Comparison of ENCODE assay signal across 8 mouse cellular contexts in the genomic region with DNA sequence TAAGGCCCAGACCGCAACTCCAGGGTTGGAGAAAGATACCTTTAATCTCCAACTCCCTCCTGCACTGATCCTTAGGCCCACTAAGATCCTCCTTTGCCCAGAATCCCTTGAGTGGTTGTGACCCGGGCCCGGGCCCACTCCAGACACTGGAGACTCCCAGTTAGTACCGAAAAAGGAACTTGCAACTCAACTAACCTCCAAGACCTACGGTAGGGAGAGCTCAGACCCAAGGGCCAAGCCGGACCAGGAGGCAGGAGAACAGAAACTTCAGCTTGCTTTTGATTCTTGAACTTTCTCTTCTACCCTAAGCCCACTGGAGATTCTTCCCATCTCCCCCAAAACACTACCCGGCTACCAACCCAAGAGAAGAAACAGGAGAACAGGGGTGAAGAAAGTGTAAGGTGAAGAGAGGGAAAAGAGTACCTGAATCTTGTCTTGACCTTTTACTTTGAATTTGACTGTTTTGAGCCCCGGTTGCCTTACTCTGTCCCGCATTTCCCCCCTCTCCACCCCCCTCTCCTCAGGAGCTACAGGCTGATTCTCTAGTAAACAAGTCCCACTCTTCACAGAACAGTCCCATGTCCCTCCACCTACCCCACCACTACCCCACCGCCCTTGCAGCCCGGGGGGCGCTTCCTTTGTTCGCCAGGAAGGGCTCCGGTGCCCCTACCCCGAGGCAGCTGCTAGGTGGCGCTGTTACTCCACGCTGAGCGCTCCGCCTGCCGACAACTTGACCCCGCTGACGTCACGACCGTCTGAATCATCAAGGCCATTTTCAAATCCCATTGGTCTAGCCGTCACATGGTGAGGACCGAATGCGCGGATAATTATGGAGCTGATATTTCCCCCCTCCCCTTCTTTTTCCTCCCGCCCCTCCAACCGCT. TPM values are rescaled to one million over a fixed set of nuclear protein-coding genes. Genes with fewer than 3 reads are reported as not detected.
DNase-seq lines count a peak whose midpoint lies in the region; ATAC-seq and TF ChIP-seq lines count a peak whose summit lies in the region.

No protein-coding gene starts in this region.

- H3K4me1 ChIP-seq in forebrain, embryonic 14.5 days (ENCODE audit: control insufficient read depth, insufficient read depth, low read length) = no peaks in the 10 kb centered on the region
- H3K4me1 ChIP-seq in hindbrain, embryonic 15.5 days (replicated peaks) = no peaks in the 10 kb centered on the region
- H3K4me1 ChIP-seq in liver, adult 2 months (ENCODE audit: control insufficient read depth, insufficient read depth, low read length) = no peaks in the 10 kb centered on the region

- peak overlapping the region; percentile 2; the same call in 1 of the 2 replicates for H3K4me3 ChIP-seq in forebrain, embryonic 14.5 days (ENCODE audit: low read depth, low read length)
- H3K4me3 ChIP-seq in hindbrain, embryonic 15.5 days = 0 out of 2 replicates have a peak overlapping the region, but pooled peaks have one; percentile 2
- H3K4me3 ChIP-seq in liver, adult 2 months (ENCODE audit: insufficient read depth, low read depth, low read length) = no peak overlapping the region

- H3K27ac ChIP-seq in forebrain, embryonic 14.5 days (ENCODE audit: low read depth, low read length) = no peak overlapping the region
- H3K27ac ChIP-seq in hindbrain, embryonic 15.5 days (replicated peaks) = no peak overlapping the region
- no peak overlapping the region for H3K27ac ChIP-seq in liver, adult 2 months (replicated peaks; ENCODE audit: insufficient read depth, low read depth, low read length)

- peak; percentile 15; the same call in 1 of the 2 replicates for ATAC-seq in forebrain, embryonic 14.5 days
- no peak for ATAC-seq in hindbrain, embryonic 15.5 days (ENCODE audit: low FRiP score, low read depth)

- no peaks in the 10 kb centered on the region for H3K79me2 ChIP-seq in liver, adult 2 months (ENCODE audit: control insufficient read depth, insufficient read depth, low read length)

- H3K9ac ChIP-seq in forebrain, embryonic 14.5 days (ENCODE audit: low read length) = no peak overlapping the region
- no peak overlapping the region for H3K9ac ChIP-seq in hindbrain, embryonic 15.5 days
- no peak overlapping the region for H3K9ac ChIP-seq in liver, adult 2 months (ENCODE audit: low read depth, low read length)

- H3K9me3 ChIP-seq in forebrain, embryonic 14.5 days (replicated peaks; ENCODE audit: control insufficient read depth, low read length) = no peaks in the 10 kb centered on the region
- no peaks in the 10 kb centered on the region for H3K9me3 ChIP-seq in hindbrain, embryonic 15.5 days

- no peaks in the 10 kb centered on the region for H3K36me3 ChIP-seq in forebrain, embryonic 14.5 days (ENCODE audit: control insufficient read depth, insufficient read depth, low read length)
- H3K36me3 ChIP-seq in hindbrain, embryonic 15.5 days = no peaks in the 10 kb centered on the region
- H3K36me3 ChIP-seq in liver, adult 2 months (ENCODE audit: control insufficient read depth, insufficient read depth, low read length) = no peaks in the 10 kb centered on the region

- H3K27me3 ChIP-seq in forebrain, embryonic 14.5 days (replicated peaks; ENCODE audit: control insufficient read depth, insufficient read depth, low read length) = peaks cover 96% of the 10 kb centered on the region
- peaks cover 96% of the 10 kb centered on the region for H3K27me3 ChIP-seq in hindbrain, embryonic 15.5 days
- H3K27me3 ChIP-seq in liver, adult 2 months (ENCODE audit: control insufficient read depth, insufficient read depth, low read length) = peaks cover 32% of the 10 kb centered on the region

- peak; percentile 53 to 71 for DNase-seq in CD8-positive naive resting alpha-beta T cell, adult 2 months (ENCODE audit: low read depth in 2 of 2, low spot score in 2 of 2)
- peak; percentile 82 to 83 for DNase-seq in adrenal gland, adult 18-20 months (ENCODE audit: low spot score in 2 of 2)
- DNase-seq in forebrain, embryonic 14.5 days (ENCODE audit: low spot score) = peak; percentile 78
- DNase-seq in liver, adult 2 months (ENCODE audit: extremely low read depth, low read depth, low spot score) = peak; percentile 7
- DNase-seq in naive thymus-derived CD4-positive, alpha-beta T cell, adult 2 months (ENCODE audit: low read depth) = peak; percentile 74
- DNase-seq in thymus, adult 18-20 months = peak; percentile 22 to 28
- DNase-seq in layer of hippocampus, adult 18-20 months (ENCODE audit: low spot score in 2 of 2) = no peak

- TF ChIP-seq POLR2A in liver, adult 2 months (IDR thresholded peaks at IDR 0.05; ENCODE audit: extremely low read depth, insufficient read depth, low read length) = no peak

- no peak overlapping the region for H3K4me2 ChIP-seq in forebrain, embryonic 14.5 days (ENCODE audit: low read length)
- H3K4me2 ChIP-seq in hindbrain, embryonic 15.5 days = peak overlapping the region; percentile 18; the same call in 1 of the 2 replicates

- 2% methylated on average over 29 of the region's 30 CpGs for WGBS in forebrain, embryonic 14.5 days
- WGBS in hindbrain, embryonic 15.5 days = 3% methylated on average over 29 of the region's 30 CpGs
- 9% methylated on average over 28 of the region's 30 CpGs for WGBS in liver, adult 2 months

- TF ChIP-seq CTCF in liver, adult 2 months (IDR thresholded peaks at IDR 0.05; ENCODE audit: low read depth, low read length) = peak; percentile 67

RNA-seq across cellular contexts. Expression of a gene that starts 0.5 kb away (rescaled TPM):
- total RNA-seq in adrenal gland, adult 18-20 months (2021) = under 1 TPM; 0.20 to 0.67 TPM
- not detected in 2 replicates for polyA plus RNA-seq in forebrain, embryonic 14.5 days (2014; fragmentation: Nextera tagmentation; extraction: Ambion mirVana)
- not detected in 2 replicates for polyA plus RNA-seq in hindbrain, embryonic 15.5 days (2015; fragmentation: Nextera tagmentation; extraction: Ambion mirVana)
- total RNA-seq in liver, adult 2 months (2014; rRNA removed) = not detected in 2 replicates
- not detected in 2 replicates for polyA plus RNA-seq in liver, adult 2 months (2012; rRNA removed)
- not detected for total RNA-seq in layer of hippocampus, adult 18-20 months (2021)

RNA-seq across cellular contexts. Expression of a gene that starts 1.1 kb away (rescaled TPM):
- total RNA-seq in adrenal gland, adult 18-20 months (2021) = 1 to 10 TPM; 7.0 to 7.5 TPM
- not detected in 2 replicates for polyA plus RNA-seq in forebrain, embryonic 14.5 days (2014; fragmentation: Nextera tagmentation; extraction: Ambion mirVana)
- 20.1 and 22.0 TPM in 2 replicates for polyA plus RNA-seq in hindbrain, embryonic 15.5 days (2015; fragmentation: Nextera tagmentation; extraction: Ambion mirVana)
- under 0.01 TPM in 1 of 2 replicates, not detected in the other for total RNA-seq in liver, adult 2 months (2014; rRNA removed)
- not detected in 2 replicates for polyA plus RNA-seq in liver, adult 2 months (2012; rRNA removed)
- not detected for total RNA-seq in layer of hippocampus, adult 18-20 months (2021)

RNA-seq across cellular contexts. Expression of a gene that starts 10.1 kb away (rescaled TPM):
- total RNA-seq in adrenal gland, adult 18-20 months (2021) = 1 to 10 TPM in 1 of 2 experiments, under 1 TPM in 1; 0.66 to 1.4 TPM
- polyA plus RNA-seq in forebrain, embryonic 14.5 days (2014; fragmentation: Nextera tagmentation; extraction: Ambion mirVana) = not detected in 2 replicates
- 0.30 TPM in 1 of 2 replicates, not detected in the other for polyA plus RNA-seq in hindbrain, embryonic 15.5 days (2015; fragmentation: Nextera tagmentation; extraction: Ambion mirVana)
- not detected in 2 replicates for total RNA-seq in liver, adult 2 months (2014; rRNA removed)
- polyA plus RNA-seq in liver, adult 2 months (2012; rRNA removed) = not detected in 2 replicates
- not detected for total RNA-seq in layer of hippocampus, adult 18-20 months (2021)

RNA-seq across cellular contexts. Expression of a gene that starts 11.9 kb away (rescaled TPM):
- not detected for total RNA-seq in adrenal gland, adult 18-20 months (2021)
- polyA plus RNA-seq in forebrain, embryonic 14.5 days (2014; fragmentation: Nextera tagmentation; extraction: Ambion mirVana) = not detected in 2 replicates
- polyA plus RNA-seq in hindbrain, embryonic 15.5 days (2015; fragmentation: Nextera tagmentation; extraction: Ambion mirVana) = not detected in 2 replicates
- not detected in 2 replicates for total RNA-seq in liver, adult 2 months (2014; rRNA removed)
- polyA plus RNA-seq in liver, adult 2 months (2012; rRNA removed) = not detected in 2 replicates
- total RNA-seq in layer of hippocampus, adult 18-20 months (2021) = not detected

RNA-seq across cellular contexts. Expression of a gene that starts 24.3 kb away (rescaled TPM):
- total RNA-seq in adrenal gland, adult 18-20 months (2021) = 10 to 100 TPM; 30.8 to 34.8 TPM
- not detected in 2 replicates for polyA plus RNA-seq in forebrain, embryonic 14.5 days (2014; fragmentation: Nextera tagmentation; extraction: Ambion mirVana)
- polyA plus RNA-seq in hindbrain, embryonic 15.5 days (2015; fragmentation: Nextera tagmentation; extraction: Ambion mirVana) = 2.3 and 16.6 TPM in 2 replicates
- total RNA-seq in liver, adult 2 months (2014; rRNA removed) = not detected in 2 replicates
- polyA plus RNA-seq in liver, adult 2 months (2012; rRNA removed) = not detected in 2 replicates
- total RNA-seq in layer of hippocampus, adult 18-20 months (2021) = not detected

Comparison
In these comparisons a context has a peak if more than half of its experiments do, and no peak if none do; other contexts are left out.
1. DNase-seq: peak in CD8-positive naive resting alpha-beta T cell, adult 2 months (2 of 2), adrenal gland, adult 18-20 months (2 of 2), forebrain, embryonic 14.5 days (single experiment), liver, adult 2 months (single experiment), naive thymus-derived CD4-positive, alpha-beta T cell, adult 2 months (single experiment) and thymus, adult 18-20 months (2 of 2); none in layer of hippocampus, adult 18-20 months (0 of 2).